Mouse (Mus musculus) ovary, postnatal 10 days (tissue): ENCODE results near the gene Ccl26.
"Not testable (repeated sequence)": the region's sequence is repeated elsewhere in the genome, so short reads cannot be mapped to it uniquely, and the experiment has no call there.

Experiments used
- DNase-seq: peaks from one replicate; pipeline ENCODE4 v3.0.0; 2022; ENCODE audit warnings: low spot score

Gene Ccl26

GRCm38 (mm10) chr5:135563469-135563868 is at the start of gene Ccl26:
TSS of gene Ccl26 (minus strand) at chr5:135563569.
- no peak for DNase-seq

GRCm38 (mm10) chr5:135609794-135610193 is 46.4 kb upstream of the Ccl26 start:
- no peak for DNase-seq

- DNase-seq, result no peak
Observed at GRCm38 (mm10) chr5:135607581-135607980, 44.2 kb upstream of the Ccl26 start.

GRCm38 (mm10) chr5:135606717-135607116 is 43.3 kb upstream of the Ccl26 start:
- DNase-seq, result not testable (repeated sequence)

- not testable (repeated sequence) for DNase-seq
Observed at GRCm38 (mm10) chr5:135604643-135605042, 41.3 kb upstream of the Ccl26 start.

- no peak for DNase-seq
Observed at GRCm38 (mm10) chr5:135589996-135590784, 26.8 kb upstream of the Ccl26 start.

- DNase-seq, result no peak
Observed at GRCm38 (mm10) chr5:135587764-135588163, 24.4 kb upstream of the Ccl26 start.

GRCm38 (mm10) chr5:135585691-135586090 is 22.3 kb upstream of the Ccl26 start:
- DNase-seq, result no peak

- DNase-seq, result no peak
Observed at GRCm38 (mm10) chr5:135582330-135582729, 19.0 kb upstream of the Ccl26 start.

GRCm38 (mm10) chr5:135579331-135579751 is 16.0 kb upstream of the Ccl26 start:
- no peak for DNase-seq

- DNase-seq, result no peak
Observed at GRCm38 (mm10) chr5:135576055-135576454, 12.7 kb upstream of the Ccl26 start.

- DNase-seq, result no peak
Observed at GRCm38 (mm10) chr5:135573006-135573405, 9.6 kb upstream of the Ccl26 start, which contains the start of gene Ccl24. TSS of gene Ccl24 (minus strand) at chr5:135573049.

GRCm38 (mm10) chr5:135568698-135569097 is 5.3 kb upstream of the Ccl26 start:
- no peak for DNase-seq

- no peak for DNase-seq
Observed at GRCm38 (mm10) chr5:135567556-135568265, 4.3 kb upstream of the Ccl26 start.

- no peak for DNase-seq
Observed at GRCm38 (mm10) chr5:135557671-135558070, 5.7 kb downstream of the Ccl26 start.

- DNase-seq, result no peak
Observed at GRCm38 (mm10) chr5:135557051-135557450, 6.3 kb downstream of the Ccl26 start.

GRCm38 (mm10) chr5:135556259-135556658 is 7.1 kb downstream of the Ccl26 start:
- no peak for DNase-seq

GRCm38 (mm10) chr5:135551591-135551990 is 11.8 kb downstream of the Ccl26 start:
- DNase-seq, result no peak

GRCm38 (mm10) chr5:135550910-135551309 is 12.5 kb downstream of the Ccl26 start:
- DNase-seq, result no peak

GRCm38 (mm10) chr5:135547990-135548389 is 15.4 kb downstream of the Ccl26 start:
- DNase-seq, result no peak

- DNase-seq, result peak; percentile 96
Observed at GRCm38 (mm10) chr5:135544865-135545797, 18.2 kb downstream of the Ccl26 start, which contains the start of gene Hip1. TSS of gene Hip1 (minus strand) at chr5:135545120.

- DNase-seq, result no peak
Observed at GRCm38 (mm10) chr5:135544032-135544558, 19.3 kb downstream of the Ccl26 start.
